Mouse (Mus musculus): ENCODE measurements at regions not wholly inside any gene's neighbourhood (a gene's known extent, or its start where the extent isn't known, plus 50 kb on each side); places are given as distances from the start of the nearest gene placed in this dataset.

GRCm38 (mm10) chr14:61787746-61788145 lies 180.5 kb downstream of the Kcnrg start:
- H3K4me3 ChIP-seq (ENCODE audit: insufficient read depth, low read depth, low read length) = no peak overlapping the region
- DNase-seq (ENCODE audit: extremely low read depth, low read depth, low spot score) = no peak
- WGBS = 88% methylated on average over 4 of the region's 4 CpGs

DNA sequence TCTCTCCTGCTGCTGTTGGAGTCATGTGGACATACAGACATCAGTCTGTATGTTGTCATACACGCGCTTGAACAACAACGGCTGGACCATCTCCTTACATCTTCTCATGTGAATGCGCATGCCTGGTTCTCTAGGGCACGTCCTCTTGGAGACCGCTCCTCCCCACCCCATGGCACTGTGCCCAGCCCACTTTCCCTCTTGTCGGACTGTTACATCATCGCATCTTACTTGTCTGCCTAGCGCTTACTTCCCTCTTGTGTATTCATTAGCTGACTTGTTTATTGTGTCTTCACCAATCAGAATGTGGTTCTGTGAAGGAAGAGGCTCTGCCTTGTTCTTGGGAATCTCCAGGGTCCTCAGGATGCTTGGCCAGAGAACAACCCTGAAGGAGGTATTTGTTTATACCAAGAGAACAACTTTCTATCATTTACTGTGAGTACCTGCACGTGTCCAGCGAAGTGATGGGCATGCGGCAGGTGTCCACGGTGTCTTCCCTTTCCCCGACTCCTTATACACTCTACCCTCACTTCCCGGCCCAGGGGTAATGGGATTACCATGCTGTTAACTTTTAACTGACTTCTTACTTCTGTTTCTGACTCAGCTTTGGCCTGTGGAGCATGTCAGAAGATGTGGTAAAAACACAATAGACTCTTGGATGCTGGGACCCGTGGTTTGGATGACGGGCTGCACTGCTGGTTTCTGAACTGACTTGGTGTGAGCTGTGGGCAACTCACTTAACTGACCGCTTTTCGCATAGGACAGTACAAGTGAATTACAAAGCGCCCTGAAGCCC lies 181.9 kb downstream of the Kcnrg start:
- H3K36me3 ChIP-seq (ENCODE audit: control insufficient read depth, insufficient read depth, low read length) = no peaks in the 10 kb centered on the region
- DNase-seq (ENCODE audit: extremely low read depth, low read depth, low spot score) = peak; percentile 24
- no peaks in the 10 kb centered on the region for H3K4me1 ChIP-seq (ENCODE audit: control insufficient read depth, insufficient read depth, low read length)
- H3K4me3 ChIP-seq (ENCODE audit: insufficient read depth, low read depth, low read length) = no peak overlapping the region
- H3K27ac ChIP-seq (replicated peaks; ENCODE audit: insufficient read depth, low read depth, low read length) = no peak overlapping the region
- TF ChIP-seq CTCF (IDR thresholded peaks at IDR 0.05; ENCODE audit: low read depth, low read length) (no peak), POLR2A (IDR thresholded peaks at IDR 0.05; ENCODE audit: extremely low read depth, insufficient read depth, low read length) (no peak)
- WGBS = 89% methylated on average over 20 of the region's 20 CpGs
- no peaks in the 10 kb centered on the region for H3K27me3 ChIP-seq (ENCODE audit: control insufficient read depth, insufficient read depth, low read length)
- no peaks in the 10 kb centered on the region for H3K79me2 ChIP-seq (ENCODE audit: control insufficient read depth, insufficient read depth, low read length)
- H3K9ac ChIP-seq (ENCODE audit: low read depth, low read length) = no peak overlapping the region

More at GRCm38 (mm10) chr14:61787746-61788145, 180.5 kb downstream of the Kcnrg start:
- Histone ChIP-seq H3K4me1 (ENCODE audit: control insufficient read depth, insufficient read depth, low read length) (no peaks in the 10 kb centered on the region), H3K79me2 (ENCODE audit: control insufficient read depth, insufficient read depth, low read length) (no peaks in the 10 kb centered on the region), H3K27ac (replicated peaks; ENCODE audit: insufficient read depth, low read depth, low read length) (no peak overlapping the region), H3K36me3 (ENCODE audit: control insufficient read depth, insufficient read depth, low read length) (no peaks in the 10 kb centered on the region), H3K9ac (ENCODE audit: low read depth, low read length) (no peak overlapping the region), H3K27me3 (ENCODE audit: control insufficient read depth, insufficient read depth, low read length) (no peaks in the 10 kb centered on the region)
- no peak for TF ChIP-seq CTCF (IDR thresholded peaks at IDR 0.05; ENCODE audit: low read depth, low read length)
- no peak for TF ChIP-seq POLR2A (IDR thresholded peaks at IDR 0.05; ENCODE audit: extremely low read depth, insufficient read depth, low read length)

GRCm38 (mm10) chr14:61795976-61796645 lies 188.9 kb downstream of the Kcnrg start:
- Histone ChIP-seq H3K36me3 (ENCODE audit: control insufficient read depth, insufficient read depth, low read length) (no peaks in the 10 kb centered on the region), H3K79me2 (ENCODE audit: control insufficient read depth, insufficient read depth, low read length) (no peaks in the 10 kb centered on the region), H3K4me3 (ENCODE audit: insufficient read depth, low read depth, low read length) (no peak overlapping the region), H3K27me3 (ENCODE audit: control insufficient read depth, insufficient read depth, low read length) (no peaks in the 10 kb centered on the region), H3K27ac (replicated peaks; ENCODE audit: insufficient read depth, low read depth, low read length) (no peak overlapping the region), H3K9ac (ENCODE audit: low read depth, low read length) (no peak overlapping the region), H3K4me1 (ENCODE audit: control insufficient read depth, insufficient read depth, low read length) (no peaks in the 10 kb centered on the region)
- TF ChIP-seq POLR2A (IDR thresholded peaks at IDR 0.05; ENCODE audit: extremely low read depth, insufficient read depth, low read length) (no peak), CTCF (IDR thresholded peaks at IDR 0.05; ENCODE audit: low read depth, low read length) (no peak)
- 93% methylated on average over 7 of the region's 7 CpGs for WGBS
- no peak for DNase-seq (ENCODE audit: extremely low read depth, low read depth, low spot score)

- 94% methylated on average over 7 of the region's 7 CpGs for WGBS
- TF ChIP-seq POLR2A (IDR thresholded peaks at IDR 0.05; ENCODE audit: extremely low read depth, insufficient read depth, low read length) = no peak
- no peak for TF ChIP-seq CTCF (IDR thresholded peaks at IDR 0.05; ENCODE audit: low read depth, low read length)
These were observed 189.4 kb downstream of the Kcnrg start for GRCm38 (mm10) chr14:61796671-61797070.

GRCm38 (mm10) chr14:61803421-61803925 lies 196.2 kb downstream of the Kcnrg start:
- DNase-seq (ENCODE audit: extremely low read depth, low read depth, low spot score) = no peak

More at GRCm38 (mm10) chr14:61796671-61797070, 189.4 kb downstream of the Kcnrg start:
- DNase-seq (ENCODE audit: extremely low read depth, low read depth, low spot score) = no peak
- H3K27ac ChIP-seq (replicated peaks; ENCODE audit: insufficient read depth, low read depth, low read length) = no peak overlapping the region
- no peak overlapping the region for H3K9ac ChIP-seq (ENCODE audit: low read depth, low read length)
- H3K36me3 ChIP-seq (ENCODE audit: control insufficient read depth, insufficient read depth, low read length) = no peaks in the 10 kb centered on the region
- no peaks in the 10 kb centered on the region for H3K79me2 ChIP-seq (ENCODE audit: control insufficient read depth, insufficient read depth, low read length)
- H3K4me3 ChIP-seq (ENCODE audit: insufficient read depth, low read depth, low read length) = no peak overlapping the region
- no peaks in the 10 kb centered on the region for H3K4me1 ChIP-seq (ENCODE audit: control insufficient read depth, insufficient read depth, low read length)
- H3K27me3 ChIP-seq (ENCODE audit: control insufficient read depth, insufficient read depth, low read length) = no peaks in the 10 kb centered on the region

More at GRCm38 (mm10) chr14:61803421-61803925, 196.2 kb downstream of the Kcnrg start:
- H3K9ac ChIP-seq (ENCODE audit: low read depth, low read length) = no peak overlapping the region
- H3K27ac ChIP-seq (replicated peaks; ENCODE audit: insufficient read depth, low read depth, low read length) = no peak overlapping the region
- no peaks in the 10 kb centered on the region for H3K36me3 ChIP-seq (ENCODE audit: control insufficient read depth, insufficient read depth, low read length)
- H3K4me1 ChIP-seq (ENCODE audit: control insufficient read depth, insufficient read depth, low read length) = no peaks in the 10 kb centered on the region
- no peaks in the 10 kb centered on the region for H3K79me2 ChIP-seq (ENCODE audit: control insufficient read depth, insufficient read depth, low read length)
- TF ChIP-seq CTCF (IDR thresholded peaks at IDR 0.05; ENCODE audit: low read depth, low read length) (no peak), POLR2A (IDR thresholded peaks at IDR 0.05; ENCODE audit: extremely low read depth, insufficient read depth, low read length) (no peak)
- no peaks in the 10 kb centered on the region for H3K27me3 ChIP-seq (ENCODE audit: control insufficient read depth, insufficient read depth, low read length)
- no peak overlapping the region for H3K4me3 ChIP-seq (ENCODE audit: insufficient read depth, low read depth, low read length)
- 59% methylated on average over 1 of the region's 1 CpGs for WGBS

Data from liver, adult 2 months (tissue).